Mouse (Mus musculus): ENCODE measurements around the gene Polr3a. TPM values are rescaled to one million over a fixed set of nuclear protein-coding genes. Genes with fewer than 3 reads are reported as not detected.

Polr3a gene
- 24.0 and 25.1 TPM in 2 replicates for total RNA-seq (2021)
- long read RNA-seq, full-length matches to known transcripts: 4 of 12 reads
- long read RNA-seq, partial matches to known transcripts: 7 of 12 reads
- long read RNA-seq, other reads (novel, unspliced or antisense): 1 of 12 reads

- peak; percentile 87 for DNase-seq
Observed at GRCm38 (mm10) chr14:24486773-24487227, at the start of gene Polr3a, which contains the start of gene Rps24. TSS of gene Polr3a (minus strand) at chr14:24487058. TSS of gene Rps24 (plus strand) at chr14:24487125.

DNA sequence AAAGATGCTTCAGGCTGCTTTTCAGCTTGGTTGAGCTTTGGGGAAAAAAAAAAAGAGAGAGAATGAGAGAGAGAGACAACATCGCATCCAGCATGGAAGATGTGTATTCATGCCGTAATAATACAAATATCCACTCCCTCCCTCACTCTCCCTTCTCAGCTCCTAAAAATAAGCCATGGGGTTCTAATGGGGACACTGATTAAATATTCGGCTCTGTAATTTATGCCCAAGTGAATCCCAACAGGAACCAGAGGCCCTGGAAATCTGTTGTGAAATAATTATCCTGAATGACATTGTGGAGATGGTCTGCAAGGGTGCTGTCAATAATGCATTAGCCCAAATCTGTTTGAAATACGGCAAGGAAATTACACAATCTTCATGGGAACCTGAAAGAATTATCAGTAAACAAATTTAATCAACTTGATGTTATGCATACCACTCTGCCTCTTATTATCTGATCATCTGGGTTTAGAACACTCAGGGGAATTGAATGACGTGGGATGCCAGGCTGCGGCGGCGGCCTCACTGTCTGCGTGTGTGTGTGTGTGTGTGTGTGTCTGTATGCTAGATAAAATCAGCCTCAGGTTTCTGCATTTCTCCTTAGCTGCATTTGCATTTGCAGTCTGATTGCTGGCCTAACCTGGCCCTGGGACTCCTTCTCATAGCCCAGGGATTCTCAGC, 48.1 kb upstream of the Polr3a start:
- no peak for DNase-seq

DNA sequence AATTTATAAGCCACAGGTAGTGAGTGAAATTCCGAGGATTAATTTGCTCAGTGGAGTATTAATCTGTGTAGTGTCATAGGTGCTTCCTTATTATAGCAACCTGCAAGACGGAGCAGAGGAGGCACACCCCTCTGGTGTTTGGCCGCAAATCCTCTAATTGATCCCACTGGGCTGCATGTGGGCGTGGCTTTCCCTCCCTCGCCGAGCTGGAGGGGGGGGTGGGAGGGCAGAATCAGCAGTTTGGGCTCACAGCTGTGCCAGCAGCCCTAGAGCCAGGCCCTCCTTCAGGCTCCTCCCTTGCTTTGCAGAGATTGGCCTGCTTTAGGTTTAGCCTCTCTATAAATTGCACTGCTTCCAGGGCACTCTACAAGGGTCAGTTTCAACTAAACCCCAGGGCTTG, 43.4 kb upstream of the Polr3a start:
- no peak for DNase-seq

GRCm38 (mm10) chr14:24526440-24526839, 39.6 kb upstream of the Polr3a start:
- no peak for DNase-seq

DNA sequence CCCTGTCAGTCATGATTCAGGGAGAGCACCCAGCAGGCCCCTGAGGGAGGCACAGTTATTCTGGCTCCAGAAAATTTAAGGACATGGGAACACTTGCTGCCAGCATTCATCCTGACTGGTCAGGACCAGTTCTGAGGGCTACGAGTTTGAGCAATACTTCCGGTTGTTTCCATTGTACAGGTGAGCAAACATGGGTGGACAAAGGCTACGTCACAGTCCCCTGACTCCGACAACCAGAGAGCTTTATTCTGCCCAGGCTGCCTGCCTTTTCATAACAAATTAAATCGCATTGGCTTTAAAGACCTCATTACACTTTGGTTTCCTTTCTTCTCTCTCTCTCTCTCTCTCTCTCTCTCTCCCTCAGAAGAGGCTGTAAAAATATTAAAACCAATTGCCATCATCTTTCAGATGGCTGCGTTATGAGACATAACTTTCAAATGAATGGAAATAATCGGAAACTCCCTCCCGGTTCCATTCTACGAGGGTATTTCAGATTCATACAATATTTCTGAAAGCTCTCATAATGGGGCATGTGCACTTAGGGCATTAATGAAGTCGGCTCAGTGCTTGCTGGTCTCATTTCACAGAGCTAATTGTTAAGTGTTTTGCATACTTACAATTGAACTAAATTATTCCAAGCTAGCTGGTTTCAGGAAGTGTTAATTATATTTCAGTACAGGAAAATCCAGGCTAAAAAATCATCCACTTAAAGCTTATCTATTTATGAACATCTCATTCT, 39.0 kb upstream of the Polr3a start:
- no peak for DNase-seq

DNA sequence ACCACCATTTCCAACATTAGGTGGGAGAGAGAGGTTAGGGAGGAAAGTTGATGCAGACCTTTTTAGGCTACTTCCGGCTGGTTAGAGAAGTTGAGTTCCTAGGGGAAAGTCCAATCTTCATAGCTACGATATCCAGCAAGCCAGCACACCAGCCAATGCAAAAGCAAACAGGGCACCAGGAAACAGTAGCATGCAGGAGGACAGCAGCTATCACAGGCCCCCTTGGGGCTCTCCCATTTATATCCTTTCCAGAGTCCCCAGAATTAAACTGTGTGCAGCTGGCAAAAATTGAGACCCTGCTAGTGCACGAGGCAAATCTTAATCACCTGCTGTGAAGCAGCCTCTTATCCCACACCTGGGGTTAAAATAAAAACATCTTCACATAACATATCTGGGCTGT, 38.3 kb upstream of the Polr3a start:
- DNase-seq: no peak

DNA sequence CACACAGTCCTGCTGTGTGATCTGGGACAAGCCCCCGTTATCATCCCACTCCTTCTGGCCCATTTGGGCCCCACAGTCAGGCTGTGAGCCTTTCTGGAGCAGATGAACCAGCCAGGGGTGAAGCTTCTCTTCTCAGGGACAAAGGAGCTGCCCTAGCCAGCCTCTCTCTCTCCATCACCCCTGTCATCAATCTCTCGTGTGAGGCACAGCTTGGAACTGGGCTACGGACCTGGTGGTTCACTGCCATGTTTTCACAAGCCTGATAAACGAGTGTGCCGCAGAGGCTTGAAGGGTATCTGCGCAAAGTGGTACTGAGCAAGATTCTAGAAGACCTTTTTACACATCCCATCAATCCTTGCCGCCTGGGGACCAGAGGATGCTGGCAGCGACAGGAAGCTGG, 34.7 kb upstream of the Polr3a start:
- no peak for DNase-seq

DNA sequence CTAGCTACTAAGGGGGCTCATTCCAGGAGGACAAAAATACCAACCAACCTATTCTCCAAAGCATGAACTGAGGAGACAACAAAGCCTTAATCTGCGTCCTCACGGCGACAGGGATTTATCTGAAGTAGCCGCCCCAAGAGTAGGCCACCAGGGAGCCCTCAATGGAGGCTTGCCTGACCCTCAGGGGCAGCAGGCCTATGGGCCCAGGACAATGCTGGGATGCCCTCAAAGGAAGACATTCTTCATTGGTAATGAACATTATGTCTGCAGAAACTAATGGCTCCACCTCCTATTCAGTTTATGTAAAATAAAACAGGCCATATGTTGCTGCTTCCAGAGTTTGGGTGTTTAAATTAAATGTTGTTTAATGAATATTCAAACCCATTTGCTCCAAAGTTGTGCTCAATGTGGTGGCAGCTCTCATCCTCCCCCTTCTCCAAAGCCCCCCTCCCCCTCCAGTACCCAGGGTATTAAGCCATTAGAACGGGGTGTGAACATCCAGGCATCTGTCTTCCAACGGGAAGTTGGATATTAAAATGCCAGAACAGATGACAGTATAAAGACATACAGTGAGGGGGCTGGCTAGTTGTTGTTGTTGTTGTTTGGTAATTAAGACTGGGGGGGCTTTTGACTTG, 25.8 kb upstream of the Polr3a start:
- no peak for DNase-seq

GRCm38 (mm10) chr14:24510679-24511078, 23.8 kb upstream of the Polr3a start:
- DNase-seq: no peak

DNA sequence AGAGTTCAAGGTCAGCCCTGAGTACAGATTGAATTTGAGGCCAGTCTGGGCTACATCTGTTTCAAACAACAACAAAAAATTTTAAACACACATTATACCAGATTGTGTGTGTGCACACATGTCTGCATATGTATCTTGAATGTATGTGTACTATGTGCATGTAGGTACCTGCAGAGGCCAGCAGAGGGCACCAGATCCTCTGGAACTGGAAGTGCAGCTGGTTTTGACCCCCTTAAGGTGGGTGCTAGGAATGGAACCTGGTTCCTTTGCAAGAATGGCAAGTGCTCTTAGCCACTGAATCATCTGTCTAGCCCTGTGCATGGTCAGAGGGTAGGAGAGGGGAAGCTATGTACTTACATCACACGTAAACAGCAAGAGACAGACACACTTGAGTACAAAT, 23.4 kb upstream of the Polr3a start:
- DNase-seq: no peak

DNA sequence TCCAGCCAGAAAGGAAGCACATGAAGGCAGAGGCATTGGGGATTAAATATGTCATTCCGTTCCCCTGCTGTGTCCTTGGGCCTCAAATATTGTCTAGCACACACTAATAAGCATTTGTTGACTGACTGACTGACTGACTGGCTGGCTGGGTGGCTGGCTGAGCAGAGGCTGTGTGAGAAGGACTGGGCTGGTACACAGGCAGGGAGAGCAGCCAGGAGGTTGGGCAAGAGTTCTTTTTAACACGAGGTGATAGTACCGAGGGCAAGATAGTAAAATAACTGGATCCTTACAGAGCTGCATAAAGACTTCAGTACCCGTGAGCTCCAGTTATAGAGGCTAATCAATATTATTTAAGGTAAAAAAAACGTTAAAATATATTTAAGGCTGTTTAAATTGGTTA, 22.7 kb upstream of the Polr3a start:
- peak; percentile 16 for DNase-seq

- DNase-seq: no peak
Observed at GRCm38 (mm10) chr14:24508070-24508773, 21.4 kb upstream of the Polr3a start.

DNA sequence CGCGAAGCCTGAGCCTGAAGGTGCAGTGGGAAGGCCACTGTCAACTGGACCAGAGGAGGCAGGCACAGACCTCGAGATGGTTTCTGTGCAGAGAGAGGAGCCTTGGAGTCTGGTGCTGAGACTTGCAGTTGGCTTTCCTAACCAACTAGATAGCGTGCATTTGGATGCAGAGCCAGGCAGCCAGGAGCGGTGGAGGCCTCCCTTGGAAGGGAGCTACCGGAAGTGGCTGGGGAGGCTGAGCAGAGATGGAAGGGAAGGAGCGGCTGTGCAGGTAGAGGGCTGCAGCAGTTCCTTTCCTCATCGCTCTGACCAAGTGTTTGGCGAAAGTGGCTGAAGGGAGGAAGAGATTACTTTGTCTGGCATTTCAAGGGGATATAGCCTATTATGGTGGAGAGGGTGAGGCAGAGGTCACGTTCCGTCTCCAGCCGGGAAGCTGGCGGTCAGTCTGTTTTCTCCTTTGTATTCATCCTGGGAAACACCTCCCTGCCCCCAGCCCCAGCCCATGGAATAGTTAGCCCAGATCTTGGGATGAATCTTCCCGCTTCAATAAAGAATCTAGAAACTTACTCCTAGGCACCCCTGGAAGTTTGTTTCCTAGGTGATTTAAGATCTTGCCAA, 20.7 kb upstream of the Polr3a start:
- DNase-seq: no peak

- DNase-seq: no peak
Observed at GRCm38 (mm10) chr14:24501256-24501655, 14.4 kb upstream of the Polr3a start.

DNA sequence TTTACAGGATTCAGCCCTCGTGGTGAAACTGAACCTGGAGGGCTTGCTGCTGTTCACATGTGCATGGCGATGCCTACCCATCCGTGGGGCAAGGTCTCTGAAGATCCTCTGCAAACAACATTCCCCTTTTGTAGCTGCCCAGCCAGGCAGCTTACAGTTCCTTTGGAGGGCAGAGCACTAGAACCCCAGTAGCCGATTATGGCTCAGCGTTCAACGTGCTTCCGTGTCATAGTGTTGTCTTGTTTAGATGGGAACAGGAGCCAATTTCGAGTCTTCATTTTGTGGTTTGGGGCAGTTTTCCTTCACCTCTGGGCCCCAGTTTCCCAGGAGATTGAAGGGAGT, 14.0 kb upstream of the Polr3a start:
- no peak for DNase-seq

GRCm38 (mm10) chr14:24500091-24500844, 13.4 kb upstream of the Polr3a start:
- peak; percentile 82 for DNase-seq

- DNase-seq: no peak
Observed at GRCm38 (mm10) chr14:24499478-24499877, 12.6 kb upstream of the Polr3a start.

DNA sequence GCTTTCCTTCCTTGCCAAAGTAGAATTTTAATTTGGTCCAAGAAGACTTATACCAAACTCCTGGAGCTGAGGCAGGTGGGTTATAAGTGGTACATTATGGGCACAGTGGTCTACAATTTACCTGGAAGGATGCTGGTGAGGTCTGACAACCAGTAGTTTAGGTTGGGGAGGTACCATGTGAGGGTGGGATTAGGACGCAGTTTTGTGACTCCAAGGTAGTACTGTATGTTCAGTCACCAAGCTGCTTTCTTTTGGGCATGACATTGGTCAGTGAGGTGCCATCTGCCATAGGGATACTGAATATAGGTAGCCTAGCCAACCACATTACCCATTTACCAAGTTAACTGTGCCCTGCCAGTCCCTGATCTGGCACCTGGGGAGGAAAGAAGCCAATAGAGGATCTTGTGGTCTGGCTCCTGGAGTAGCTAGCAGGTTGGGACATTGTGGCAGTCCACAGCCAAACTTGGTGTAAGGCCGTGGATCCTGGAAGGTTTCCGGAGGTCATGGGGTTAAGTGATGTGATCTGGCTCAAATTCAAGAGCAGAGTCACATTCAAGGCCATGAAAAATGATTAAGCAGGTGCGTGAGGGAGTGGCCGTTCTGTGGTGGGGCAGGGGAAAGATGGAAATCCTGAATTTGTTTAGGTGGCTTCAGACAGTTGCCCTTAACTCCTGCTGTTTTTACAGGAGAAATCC, 11.8 kb upstream of the Polr3a start:
- DNase-seq: peak; percentile 34

DNA sequence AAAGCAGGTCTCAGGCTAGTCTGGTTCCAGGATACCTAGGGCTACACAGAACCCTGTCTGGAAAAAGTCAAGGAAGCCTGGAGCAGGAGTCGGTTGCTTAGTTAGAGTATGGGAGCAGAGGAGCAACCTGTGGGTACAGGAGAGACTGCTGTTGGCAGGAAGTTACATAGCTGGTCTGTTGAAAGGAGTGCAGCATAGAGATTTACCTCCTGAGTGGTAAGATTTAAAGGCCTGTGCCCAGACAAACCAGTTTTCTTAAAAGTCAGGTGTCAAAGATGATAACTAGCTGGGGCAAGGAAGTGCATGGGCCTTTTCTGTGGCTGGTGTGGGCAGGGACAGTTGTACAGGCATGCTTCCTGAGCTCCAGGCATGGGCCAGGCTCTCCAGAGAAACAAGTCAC, 10.6 kb upstream of the Polr3a start:
- no peak for DNase-seq

- no peak for DNase-seq
Observed at GRCm38 (mm10) chr14:24496507-24496906, 9.6 kb upstream of the Polr3a start.

- DNase-seq: no peak
Observed at GRCm38 (mm10) chr14:24493256-24493655, 6.4 kb upstream of the Polr3a start.
